Mouse (Mus musculus) forebrain, postnatal 0 days (tissue): ENCODE measurements at regions not wholly inside any gene's neighbourhood (a gene's known extent, or its start where the extent isn't known, plus 50 kb on each side); places are given as distances from the start of the nearest gene placed in this dataset.

Experiments
- ATAC-seq: fragments of 200-750 bp; cut with Nextera tagmentation; 2 replicates; pipeline ENCODE4 v1.8.0; 2017; ENCODE audit warnings: mild to moderate bottlenecking, moderate library complexity
- DNase-seq: peaks from one replicate; pipeline ENCODE4 v3.0.0-alpha.2; 2015
- H3K27ac ChIP-seq: fragments of 300-500 bp; sonication (generic); 2 replicates; pipeline ENCODE4 v1.5.1; 2014; ENCODE audit warnings: low read depth, mild to moderate bottlenecking, antibody characterized with exemption, low read length, moderate library complexity, mixed read lengths
- H3K27me3 ChIP-seq: fragments of 300-500 bp; sonication (generic); 2 replicates; pipeline ENCODE4 v1.6.1; 2014; ENCODE audit warnings: mild to moderate bottlenecking, low read length, mixed read lengths; ENCODE audit not compliant: insufficient read depth
- H3K36me3 ChIP-seq: fragments of 300-500 bp; sonication (generic); 2 replicates; pipeline ENCODE4 v1.6.1; 2014; ENCODE audit warnings: mild to moderate bottlenecking, moderate library complexity; ENCODE audit not compliant: insufficient read depth
- H3K4me1 ChIP-seq: fragments of 300-500 bp; sonication (generic); 2 replicates; pipeline ENCODE4 v1.6.1; 2014; ENCODE audit warnings: antibody characterized with exemption; ENCODE audit not compliant: insufficient read depth
- H3K4me2 ChIP-seq: fragments of 300-500 bp; sonication (generic); 2 replicates; pipeline ENCODE4 v1.6.1; 2014; ENCODE audit warnings: low read depth, mild to moderate bottlenecking, moderate library complexity
- H3K4me3 ChIP-seq: fragments of 300-500 bp; sonication (generic); 2 replicates; pipeline ENCODE4 v1.5.1; 2014; ENCODE audit warnings: low read depth, low read length, mixed read lengths
- H3K9ac ChIP-seq: fragments of 300-500 bp; sonication (generic); 2 replicates; pipeline ENCODE4 v1.6.1; 2014; ENCODE audit warnings: mild to moderate bottlenecking
- H3K9me3 ChIP-seq: fragments of 300-500 bp; sonication (generic); 2 replicates; pipeline ENCODE4 v1.6.1; 2016; ENCODE audit warnings: low read length
- CTCF ChIP-seq: sonication (generic); IDR thresholded peaks from 2 replicates; pipeline ENCODE4 v1.5.1; 2016; ENCODE audit warnings: antibody characterized with exemption, control low read depth, low read depth
- WGBS: fragments of 180-500 bp; shearing (Covaris S2); extraction: QIAGEN DNeasy Blood & Tissue Kit; methylation state at CpG from one replicate; pipeline ENCODE4 v1.1.7; 2014; 5-methylcytosine and 5-hydroxymethylcytosine counted together

- no peak for DNase-seq
- H3K4me1 ChIP-seq: no peaks in the 10 kb centered on the region
- no peak; the same call in 1 of the 2 replicates for ATAC-seq
- H3K27ac ChIP-seq: no peak overlapping the region
- no peak overlapping the region for H3K4me2 ChIP-seq
- H3K9ac ChIP-seq: no peak overlapping the region
- no peaks in the 10 kb centered on the region for H3K27me3 ChIP-seq
- no peaks in the 10 kb centered on the region for H3K36me3 ChIP-seq
- no peak overlapping the region for H3K4me3 ChIP-seq
- 40% methylated on average over 5 of the region's 5 CpGs for WGBS
- H3K9me3 ChIP-seq: no peaks in the 10 kb centered on the region
- no peak for TF ChIP-seq CTCF
Observed at GRCm38 (mm10) chr10:123997260-123997659, 733.5 kb downstream of the Fam19a2 start.

- H3K27me3 ChIP-seq: no peaks in the 10 kb centered on the region
- H3K4me3 ChIP-seq: no peak overlapping the region
- WGBS: 86% methylated on average over 1 of the region's 1 CpGs
- H3K4me1 ChIP-seq: no peaks in the 10 kb centered on the region
- no peaks in the 10 kb centered on the region for H3K36me3 ChIP-seq
- DNase-seq (no peak), ATAC-seq (no peak)
- H3K4me2 ChIP-seq: no peak overlapping the region
- TF ChIP-seq CTCF: no peak
- H3K27ac ChIP-seq: no peak overlapping the region
- no peak overlapping the region for H3K9ac ChIP-seq
- no peaks in the 10 kb centered on the region for H3K9me3 ChIP-seq
Observed at GRCm38 (mm10) chr10:123998959-123999358, 735.2 kb downstream of the Fam19a2 start.

GRCm38 (mm10) chr10:124045031-124045430 is 781.2 kb downstream of the Fam19a2 start:
- Histone ChIP-seq H3K4me2 (no peak overlapping the region), H3K27me3 (no peaks in the 10 kb centered on the region), H3K36me3 (no peaks in the 10 kb centered on the region), H3K9me3 (no peaks in the 10 kb centered on the region), H3K4me3 (no peak overlapping the region), H3K4me1 (no peaks in the 10 kb centered on the region), H3K9ac (no peak overlapping the region), H3K27ac (no peak overlapping the region)
- ATAC-seq (no peak), DNase-seq (no peak)
- TF ChIP-seq CTCF: no peak
- WGBS: 48% methylated on average over 4 of the region's 4 CpGs

GRCm38 (mm10) chr10:124045791-124046190 is 782.0 kb downstream of the Fam19a2 start:
- Histone ChIP-seq H3K27ac (no peak overlapping the region), H3K36me3 (no peaks in the 10 kb centered on the region), H3K4me2 (no peak overlapping the region), H3K4me3 (no peak overlapping the region), H3K4me1 (no peaks in the 10 kb centered on the region), H3K9ac (no peak overlapping the region), H3K9me3 (no peaks in the 10 kb centered on the region), H3K27me3 (no peaks in the 10 kb centered on the region)
- no peak for TF ChIP-seq CTCF
- 63% methylated on average over 2 of the region's 2 CpGs for WGBS
- ATAC-seq: no peak
- DNase-seq: no peak

- Histone ChIP-seq H3K4me2 (no peak overlapping the region), H3K27ac (no peak overlapping the region), H3K4me3 (no peak overlapping the region), H3K36me3 (no peaks in the 10 kb centered on the region), H3K9ac (no peak overlapping the region), H3K9me3 (no peaks in the 10 kb centered on the region), H3K27me3 (no peaks in the 10 kb centered on the region), H3K4me1 (no peaks in the 10 kb centered on the region)
- no peak for TF ChIP-seq CTCF
- peak; percentile 25; the same call in 1 of the 2 replicates for ATAC-seq
- DNase-seq: peak; percentile 11
- WGBS: 39% methylated on average over 3 of the region's 3 CpGs
Observed at GRCm38 (mm10) chr10:124082756-124083155, 819.0 kb downstream of the Fam19a2 start.

GRCm38 (mm10) chr10:124090547-124090946 is 826.8 kb downstream of the Fam19a2 start:
- DNase-seq: no peak

GRCm38 (mm10) chr10:124091364-124091763 is 827.6 kb downstream of the Fam19a2 start:
- TF ChIP-seq CTCF: no peak
- Histone ChIP-seq H3K9ac (no peak overlapping the region), H3K27ac (no peak overlapping the region), H3K4me1 (no peaks in the 10 kb centered on the region), H3K4me3 (no peak overlapping the region), H3K36me3 (no peaks in the 10 kb centered on the region), H3K27me3 (no peaks in the 10 kb centered on the region), H3K9me3 (no peaks in the 10 kb centered on the region), H3K4me2 (no peak overlapping the region)
- ATAC-seq: no peak
- 66% methylated on average over 7 of the region's 7 CpGs for WGBS
- no peak for DNase-seq

More at GRCm38 (mm10) chr10:124090547-124090946, 826.8 kb downstream of the Fam19a2 start:
- Histone ChIP-seq H3K4me2 (no peak overlapping the region), H3K27ac (no peak overlapping the region), H3K4me1 (no peaks in the 10 kb centered on the region), H3K27me3 (no peaks in the 10 kb centered on the region), H3K4me3 (no peak overlapping the region), H3K36me3 (no peaks in the 10 kb centered on the region), H3K9me3 (no peaks in the 10 kb centered on the region), H3K9ac (no peak overlapping the region)
- no peak for TF ChIP-seq CTCF
- WGBS: 60% methylated on average over 10 of the region's 10 CpGs
- ATAC-seq: no peak

GRCm38 (mm10) chr10:124119585-124119984 is 855.8 kb downstream of the Fam19a2 start:
- H3K36me3 ChIP-seq: no peaks in the 10 kb centered on the region
- H3K27me3 ChIP-seq: no peaks in the 10 kb centered on the region
- H3K9me3 ChIP-seq: no peaks in the 10 kb centered on the region
- H3K4me3 ChIP-seq: no peak overlapping the region
- H3K9ac ChIP-seq: no peak overlapping the region
- no peak for ATAC-seq
- no peaks in the 10 kb centered on the region for H3K4me1 ChIP-seq
- no peak for TF ChIP-seq CTCF
- no peak for DNase-seq
- H3K4me2 ChIP-seq: no peak overlapping the region
- H3K27ac ChIP-seq: no peak overlapping the region
